Mouse (Mus musculus) heart, postnatal 0 days (tissue): Measurements from ENCODE around the gene Wdr70.

Source experiments
- CTCF ChIP-seq: IDR thresholded peaks from 2 replicates; pipeline ENCODE4 v1.5.1; 2016; ENCODE audit warnings: antibody characterized with exemption, control low read depth, low read depth
- EP300 ChIP-seq: IDR thresholded peaks from 2 replicates; pipeline ENCODE4 v1.6.1; 2016; ENCODE audit warnings: antibody characterized with exemption, low read depth

DNA sequence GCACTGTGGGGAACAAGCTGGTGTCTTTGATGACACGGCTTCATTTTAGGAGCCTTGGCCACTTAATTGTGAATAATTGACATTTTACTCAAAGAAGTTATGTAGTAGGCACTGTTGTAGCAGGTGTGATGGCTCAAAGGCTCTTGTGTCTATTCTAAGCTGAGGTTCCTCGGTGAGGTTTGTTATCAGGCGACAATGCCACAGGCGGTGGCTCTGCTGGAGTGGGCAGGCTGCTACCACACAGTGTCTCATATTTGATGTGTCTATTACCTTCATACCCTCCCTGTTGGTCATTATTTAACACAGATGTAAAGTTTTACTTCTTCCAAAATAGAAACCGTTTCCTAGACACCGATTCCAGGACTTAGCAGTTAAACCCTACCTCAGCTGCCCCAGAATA lies 177.9 kb downstream of the Wdr70 start:
- TF ChIP-seq CTCF (no peak), EP300 (no peak)
